Mouse (Mus musculus) gastrocnemius, postnatal 10 days (tissue): ENCODE measurements at regions not wholly inside any gene's neighbourhood (a gene's known extent, or its start where the extent isn't known, plus 50 kb on each side); places are given as distances from the start of the nearest gene placed in this dataset.
"Not testable (repeated sequence)": the region's sequence is repeated elsewhere in the genome, so short reads cannot be mapped to it uniquely, and the experiment has no call there.

ENCODE experiments used
- DNase-seq: peaks from one replicate; pipeline ENCODE4 v3.0.0; 2021; ENCODE audit warnings: mixed read lengths

DNA sequence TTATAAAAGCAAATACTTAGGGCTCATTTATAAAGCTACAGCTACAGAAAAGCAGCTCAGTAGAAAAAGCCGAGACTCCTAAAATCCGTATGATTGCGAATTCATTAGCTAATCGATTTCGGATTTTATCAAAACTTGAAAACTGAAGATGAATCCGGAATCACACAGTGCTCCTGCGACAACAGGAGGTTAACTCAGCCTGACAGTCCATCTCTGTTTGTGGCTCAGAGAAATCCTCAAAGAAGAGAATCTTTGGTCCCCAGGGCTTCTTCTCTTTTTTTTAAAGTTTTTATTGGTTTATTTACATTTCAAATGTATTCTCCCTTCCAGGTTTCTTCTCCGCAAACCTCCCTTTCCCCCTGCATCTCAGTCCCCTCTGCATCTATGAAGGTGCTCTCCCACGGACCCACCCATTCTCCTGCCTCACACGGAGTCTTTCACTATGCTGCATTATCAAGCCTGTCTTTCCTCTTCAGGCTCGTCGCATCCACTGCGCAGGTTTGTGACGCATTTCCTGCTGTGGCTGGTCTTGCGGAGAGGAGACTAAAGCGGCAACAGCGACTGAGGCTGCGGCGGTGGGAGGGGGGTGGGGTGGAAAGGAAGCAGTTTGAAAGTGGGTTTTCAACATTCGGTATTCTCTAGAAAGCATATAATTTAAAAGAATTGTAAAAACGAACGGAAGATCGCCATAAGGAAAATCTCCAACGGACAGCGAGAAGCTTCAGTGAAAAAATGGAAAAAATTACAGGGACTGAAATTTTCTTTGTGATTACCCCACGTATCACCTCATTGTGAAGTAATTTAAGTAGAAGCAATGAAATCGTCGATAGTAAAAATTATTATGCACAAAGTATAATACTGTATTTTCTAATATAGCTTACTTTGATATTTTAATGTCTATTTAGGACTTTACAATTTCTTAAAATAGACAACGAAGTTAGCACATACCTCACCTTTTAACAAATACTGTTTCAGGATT, 482.5 kb upstream of the Snrpn start:
- DNase-seq = peak; percentile 6

DNA sequence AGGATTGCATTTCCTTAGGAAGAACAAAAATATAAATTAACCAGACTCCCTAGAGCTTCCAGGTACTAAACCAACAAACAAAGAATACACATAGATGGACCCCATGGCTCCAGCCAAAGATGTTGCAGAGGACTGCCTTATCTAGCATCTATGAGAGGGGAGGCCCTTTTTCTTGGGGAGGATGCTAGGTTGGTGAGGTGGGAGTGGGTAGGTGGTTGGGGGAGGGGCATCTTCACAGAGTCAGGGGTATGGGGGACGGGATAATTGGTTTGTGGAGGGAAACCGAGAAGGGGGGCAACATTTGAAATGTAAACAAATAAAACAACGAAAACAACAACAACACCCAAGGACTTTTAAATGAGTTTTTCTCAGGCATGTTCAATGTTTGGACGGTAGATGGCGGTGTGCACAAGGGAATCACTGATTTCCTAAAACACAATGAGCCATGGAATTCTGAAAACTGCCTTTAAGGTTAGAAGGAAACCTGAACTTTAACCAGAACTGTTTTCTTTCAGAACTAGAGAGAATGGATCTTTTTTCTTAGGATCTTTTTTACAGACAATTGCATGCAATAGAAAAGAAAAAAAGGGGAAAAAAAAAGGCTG, 477.2 kb upstream of the Snrpn start:
- DNase-seq = not testable (repeated sequence)
